Mouse (Mus musculus) kidney, postnatal 25 days (tissue): ENCODE measurements at regions not wholly inside any gene's neighbourhood (a gene's known extent, or its start where the extent isn't known, plus 50 kb on each side); places are given as distances from the start of the nearest gene placed in this dataset.
A peak's percentile ranks its signal among the peaks of the same experiment; 100 is the strongest.

Source experiments
- DNase-seq, 2 experiments: peaks; one replicate each; pipeline ENCODE4 v3.0.0; 2021; ENCODE audit warnings: mixed read lengths in 2 of 2

DNA sequence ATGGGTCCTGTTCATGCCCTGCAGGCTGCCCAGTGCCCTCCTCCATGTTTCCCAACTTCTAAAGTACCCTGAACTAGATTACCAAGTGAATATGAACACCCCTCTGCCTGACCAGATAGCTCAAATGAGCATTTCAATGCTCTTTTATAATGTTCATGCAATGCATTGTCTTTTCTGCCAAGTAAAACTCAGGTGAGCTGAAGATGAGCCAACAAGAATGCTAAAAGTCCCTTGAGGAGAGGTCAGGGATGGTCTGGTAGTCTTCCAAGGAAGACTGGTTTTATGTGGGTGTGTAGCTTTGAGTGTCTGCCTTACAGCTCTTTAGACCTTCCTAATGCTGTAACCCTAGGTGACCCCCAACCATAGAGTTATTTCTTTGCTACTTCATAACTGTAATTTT lies 58.0 kb upstream of the Abca12 start:
- no peak for DNase-seq

DNA sequence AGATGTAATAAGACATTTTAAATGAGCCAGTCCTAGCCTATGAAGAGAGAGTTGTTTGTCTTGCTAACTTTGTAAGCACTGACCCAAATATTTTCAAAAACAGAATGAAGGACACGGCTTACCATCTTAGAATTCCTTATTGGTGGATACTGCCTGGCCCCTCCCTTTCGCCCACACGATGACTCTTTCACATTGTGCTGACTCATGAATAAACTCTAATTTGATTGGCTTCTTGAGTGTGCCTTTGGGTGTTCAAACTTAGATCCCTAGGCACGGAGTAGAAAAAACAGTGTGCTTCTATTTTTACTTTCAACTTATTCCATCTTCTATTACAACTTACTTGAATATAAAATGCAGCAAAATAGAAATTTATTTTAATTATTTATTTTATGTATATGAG lies 68.4 kb upstream of the Abca12 start:
- no peak for DNase-seq

- no peak for DNase-seq
These were observed 62.4 kb upstream of the Atic start for GRCm38 (mm10) chr1:71494576-71494975.

DNA sequence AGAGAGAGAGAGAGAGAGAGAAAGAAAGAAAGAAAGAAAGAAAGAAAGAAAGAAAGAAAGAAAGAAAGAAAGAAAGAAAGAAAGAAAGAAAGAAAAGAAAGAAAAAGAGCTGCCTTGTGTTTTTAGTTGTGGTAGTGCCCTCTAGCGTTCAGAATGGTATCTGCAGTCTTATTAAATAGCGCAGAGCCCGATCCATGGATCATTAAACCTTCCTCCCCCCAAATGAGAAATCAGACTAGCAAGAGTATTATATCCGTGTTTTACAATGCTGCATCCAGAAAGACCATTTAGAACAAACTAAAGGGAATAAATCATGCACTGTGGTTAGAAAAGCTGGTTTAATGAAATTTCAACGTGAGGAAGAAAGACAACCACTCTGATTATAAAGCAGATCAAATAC lies 51.1 kb upstream of the Atic start:
- DNase-seq: peak in 1 of 2 experiments; percentile 23

GRCm38 (mm10) chr1:71506534-71506933 lies 50.4 kb upstream of the Atic start:
- no peak for DNase-seq
